In genomic region chr6:12260325-12261076, GRCm38 (mm10) we compare ENCODE assay signal across 8 mouse cellular contexts.
DNase-seq lines count a peak whose midpoint lies in the region; ATAC-seq and TF ChIP-seq lines count a peak whose summit lies in the region.

No protein-coding gene starts in this region.

- H3K9ac ChIP-seq in midbrain, embryonic 16.5 days (ENCODE audit: low read depth, low read length) = peak overlapping the region; percentile 48; the same call in 1 of the 2 replicates

- 27% methylated on average over 9 of the region's 9 CpGs for WGBS in midbrain, embryonic 16.5 days

- TF ChIP-seq CTCF in left cerebral cortex, adult 2 months (IDR thresholded peaks at IDR 0.05) = peak; percentile 72

- intact Hi-C loops in left cerebral cortex, adult 2 months (cut with DNase I) = loop anchor here (5.0 to 10.0 kb wide), 3 partner anchors 133 to 976 kb away; no protein-coding TSS in a partner anchor

- peak; percentile 42 for DNase-seq in urinary bladder, postnatal 14 days (ENCODE audit: low spot score)
- DNase-seq in urinary bladder, adult 2 months (ENCODE audit: low spot score) = no peak
- peak; percentile 34 to 55 for DNase-seq in adrenal gland, postnatal 36 days
- peak; percentile 10 for DNase-seq in fibroblast of lung, adult 2 months (ENCODE audit: low read depth)
- DNase-seq in hindlimb bud, embryonic 11.5 days (ENCODE audit: extremely low spot score, low read depth, low spot score) = peak; percentile 28
- peak; percentile 41 to 53 for DNase-seq in left cerebral cortex, adult 2 months (ENCODE audit: extremely low spot score in 1 of 2, low spot score in 2 of 2)

- peak overlapping the region; percentile 39 for H3K4me2 ChIP-seq in midbrain, embryonic 16.5 days (ENCODE audit: low read length)

- H3K27me3 ChIP-seq in midbrain, embryonic 16.5 days (ENCODE audit: control insufficient read depth, insufficient read depth, low read depth, low read length) = no peaks in the 10 kb centered on the region

- peaks cover 16% of the 10 kb centered on the region for H3K4me1 ChIP-seq in midbrain, embryonic 16.5 days (ENCODE audit: control insufficient read depth, insufficient read depth, low read length)

- ATAC-seq in midbrain, embryonic 16.5 days = peak; percentile 90
- ATAC-seq in erythroblast, adult 5-6 weeks (replicated peaks; ENCODE audit: low FRiP score, poor library complexity, severe bottlenecking) = no peak

- H3K36me3 ChIP-seq in midbrain, embryonic 16.5 days (ENCODE audit: control insufficient read depth, insufficient read depth, low read length) = no peaks in the 10 kb centered on the region

- no peak overlapping the region for H3K27ac ChIP-seq in left cerebral cortex, adult 2 months
- peak overlapping the region; percentile 71 for H3K27ac ChIP-seq in midbrain, embryonic 16.5 days (ENCODE audit: low read length)

- H3K4me3 ChIP-seq in left cerebral cortex, adult 2 months = peak overlapping the region; percentile 32
- no peak overlapping the region for H3K4me3 ChIP-seq in midbrain, embryonic 16.5 days (ENCODE audit: low read depth, low read length)

- H3K9me3 ChIP-seq in midbrain, embryonic 16.5 days (replicated peaks; ENCODE audit: control insufficient read depth, low read length, poor library complexity, severe bottlenecking) = no peaks in the 10 kb centered on the region
